Mouse (Mus musculus) bone marrow macrophage, adult 2 months (primary cell): ENCODE results near the gene Plk5.

Experiments
- CTCF ChIP-seq: IDR thresholded peaks from 2 replicates; pipeline ENCODE4 v1.5.1; 2012; ENCODE audit warnings: low read depth, mild to moderate bottlenecking, low read length, moderate library complexity
- POLR2A ChIP-seq: IDR thresholded peaks from 2 replicates; pipeline ENCODE4 v1.6.1; 2012; ENCODE audit warnings: mild to moderate bottlenecking, low read depth, low read length, borderline replicate concordance

DNA sequence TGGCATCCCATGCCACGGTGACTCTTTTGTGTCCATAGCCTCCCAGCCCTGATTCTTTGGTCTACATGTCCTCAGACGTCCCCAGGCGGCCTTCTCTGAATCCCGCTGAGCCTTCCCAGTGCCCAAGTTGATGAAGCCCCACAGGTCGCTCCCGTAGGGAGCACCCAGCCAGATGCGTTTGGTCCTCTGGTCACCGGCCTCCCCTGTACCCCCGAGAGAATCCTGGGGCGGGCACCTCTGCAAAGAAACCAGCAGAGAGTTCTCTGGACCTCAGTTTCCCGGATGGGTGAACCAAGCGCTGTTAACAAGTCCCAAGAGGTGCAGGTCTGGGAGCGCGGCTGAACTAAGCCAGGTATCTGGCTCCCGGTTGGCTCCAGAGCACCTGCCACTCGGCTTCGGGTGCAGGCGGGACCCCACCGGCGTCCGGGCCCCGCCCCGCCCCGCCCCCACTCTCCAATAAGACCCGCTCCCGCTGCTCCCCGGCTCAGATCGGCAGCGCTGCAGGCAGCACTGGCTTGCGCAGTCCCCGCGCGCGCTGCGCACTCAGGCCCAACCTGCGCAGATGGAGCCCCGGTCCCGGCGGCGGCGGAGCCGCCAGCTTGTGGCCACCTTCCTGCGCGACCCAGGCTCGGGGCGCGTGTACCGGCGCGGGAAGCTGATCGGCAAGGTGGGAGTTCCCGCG, at the start of gene Plk5:
- TF ChIP-seq POLR2A (no peak), CTCF (no peak)
